In genomic region chr1:118967281-118967680, GRCm38 (mm10) we compare ENCODE assay signal across 20 mouse cellular contexts.
"Had no signal": no experiment of that assay in that cellular context is flagged by ENCODE, and none has a peak within 500 bp of the region (broad histone marks: within the 10 kb centered on the region; RNA-seq: fewer than 3 reads in every experiment).

No protein-coding gene starts in this region.

- H3K27ac ChIP-seq: gastrocnemius, adult 2 months; heart, embryonic 10.5 days; hindbrain, embryonic 10.5 days; hindbrain, embryonic 12.5 days; hindbrain, embryonic 14.5 days; intestine, embryonic 15.5 days; layer of hippocampus, adult 2 months; left cerebral cortex, adult 2 months; limb, embryonic 10.5 days; limb, embryonic 12.5 days had no signal

- H3K27me3 ChIP-seq: heart, embryonic 12.5 days; hindbrain, embryonic 12.5 days; intestine, embryonic 15.5 days; limb, embryonic 12.5 days had no signal

- H3K4me2 ChIP-seq: heart, embryonic 12.5 days; hindbrain, embryonic 12.5 days; hindbrain, embryonic 14.5 days; intestine, embryonic 15.5 days; limb, embryonic 12.5 days had no signal

- H3K9ac ChIP-seq: heart, embryonic 12.5 days; hindbrain, embryonic 12.5 days; hindbrain, embryonic 14.5 days; intestine, embryonic 15.5 days; limb, embryonic 12.5 days had no signal

- ATAC-seq: hindbrain, embryonic 16.5 days; inflammation-experienced regulatory T-cells, adult 6 months; intestine, embryonic 15.5 days; intestine, postnatal 0 days had no signal

- H3K4me1 ChIP-seq: heart, embryonic 12.5 days; hindbrain, embryonic 10.5 days; hindbrain, embryonic 12.5 days; intestine, embryonic 15.5 days had no signal

- H3K36me3 ChIP-seq: heart, embryonic 12.5 days had no signal

- H3K4me3 ChIP-seq: gastrocnemius, adult 2 months; heart, embryonic 10.5 days; heart, embryonic 12.5 days; hindbrain, embryonic 10.5 days; hindbrain, embryonic 12.5 days; intestine, embryonic 15.5 days; layer of hippocampus, adult 2 months; left cerebral cortex, adult 2 months; limb, embryonic 10.5 days; limb, embryonic 12.5 days had no signal

- DNase-seq: gastrocnemius, adult 2 months; gastrocnemius, postnatal 10 days; gastrocnemius, postnatal 25 days; heart, postnatal 10 days; heart, postnatal 4 days; kidney, postnatal 10 days; kidney, postnatal 4 days had no signal

- H3K9me3 ChIP-seq: intestine, embryonic 15.5 days had no signal
